Mouse (Mus musculus) heart, embryonic 16.5 days (tissue): ENCODE results near the gene Defb23. TPM values are rescaled to one million over a fixed set of nuclear protein-coding genes. Genes with fewer than 3 reads are reported as not detected.

Experiments used
- ATAC-seq: fragments of 200-750 bp; cut with Nextera tagmentation; replicated peaks from 2 replicates; pipeline ENCODE4 v1.8.0; 2017; ENCODE audit warnings: moderate number of reproducible peaks; ENCODE audit not compliant: insufficient read depth, low FRiP score; ENCODE audit errors: extremely low read depth
- H3K27ac ChIP-seq: fragments of 300-500 bp; sonication (generic); 2 replicates; pipeline ENCODE4 v1.5.1; 2014; ENCODE audit warnings: mild to moderate bottlenecking, low read length, control low read depth, moderate library complexity
- H3K27me3 ChIP-seq: fragments of 300-500 bp; sonication (generic); 2 replicates; pipeline ENCODE4 v1.6.1; 2014; ENCODE audit warnings: low read length, mixed read lengths; ENCODE audit not compliant: control insufficient read depth, insufficient read depth
- H3K36me3 ChIP-seq: fragments of 300-500 bp; sonication (generic); 2 replicates; pipeline ENCODE4 v1.6.1; 2014; ENCODE audit not compliant: control insufficient read depth, insufficient read depth
- H3K4me1 ChIP-seq: fragments of 300-500 bp; sonication (generic); 2 replicates; pipeline ENCODE4 v1.6.1; 2014; ENCODE audit warnings: low read length, mixed read lengths; ENCODE audit not compliant: control insufficient read depth, insufficient read depth
- H3K4me2 ChIP-seq: fragments of 300-500 bp; sonication (generic); 2 replicates; pipeline ENCODE4 v1.6.1; 2014; ENCODE audit warnings: low read depth, mild to moderate bottlenecking, control low read depth, low read length
- H3K4me3 ChIP-seq: fragments of 300-500 bp; sonication (generic); 2 replicates; pipeline ENCODE4 v1.5.1; 2014; ENCODE audit warnings: mild to moderate bottlenecking, control low read depth, low read length
- H3K9ac ChIP-seq: fragments of 300-500 bp; sonication (generic); 2 replicates; pipeline ENCODE4 v1.6.1; 2014; ENCODE audit warnings: low read length, control low read depth
- H3K9me3 ChIP-seq: fragments of 300-500 bp; sonication (generic); replicated peaks from 2 replicates; pipeline ENCODE4 v1.6.1; 2016; ENCODE audit warnings: low read length; ENCODE audit not compliant: control insufficient read depth
- WGBS: fragments of 180-500 bp; shearing (Covaris S2); extraction: QIAGEN DNeasy Blood & Tissue Kit; methylation state at CpG from one replicate; pipeline ENCODE4 v1.1.7; 2014; 5-methylcytosine and 5-hydroxymethylcytosine counted together
- polyA plus RNA-seq: library from polyadenylated mRNA; unstranded; fragments of >200 nt; fragmentation: Nextera tagmentation; extraction: Ambion mirVana; gene quantifications from 2 replicates; pipeline ENCODE4 v1.2.1, GENCODE M21; 2015

The Defb23 gene
- polyA plus RNA-seq, 1 experiment from 2014 or later: not detected

- peak overlapping the region; percentile 95; the same call in 1 of the 2 replicates for H3K27ac ChIP-seq
- no peaks in the 10 kb centered on the region for H3K36me3 ChIP-seq
- no peaks in the 10 kb centered on the region for H3K27me3 ChIP-seq
- H3K4me1 ChIP-seq: peaks cover 30% of the 10 kb centered on the region
- no peak overlapping the region for H3K4me2 ChIP-seq
- no peak for ATAC-seq
- H3K9ac ChIP-seq: no peak overlapping the region
- H3K9me3 ChIP-seq: no peaks in the 10 kb centered on the region
- no peak overlapping the region for H3K4me3 ChIP-seq
- 70% methylated on average over 6 of the region's 6 CpGs for WGBS
Observed at GRCm38 (mm10) chr2:152409781-152410180, 54.6 kb downstream of the Defb23 start.

Other genes with a start within 250 kb of the Defb23 start
- 70.9 and 75.7 TPM in 2 replicates for gene Csnk2a1, start 237.8 kb downstream of the Defb23 start, polyA plus RNA-seq
- 33.1 and 34.0 TPM in 2 replicates for gene Tbc1d20, start 170.8 kb downstream of the Defb23 start, polyA plus RNA-seq
- gene Rbck1, start 132.0 kb downstream of the Defb23 start, polyA plus RNA-seq: 78.3 and 82.4 TPM in 2 replicates
- gene Trib3, start 120.6 kb downstream of the Defb23 start, polyA plus RNA-seq: 3.3 and 3.8 TPM in 2 replicates
- 1.2 and 1.3 TPM in 2 replicates for gene Nrsn2, start 88.0 kb downstream of the Defb23 start, polyA plus RNA-seq
- gene Sox12, start 66.6 kb downstream of the Defb23 start, polyA plus RNA-seq: 5.4 and 7.3 TPM in 2 replicates
- gene Zcchc3, start 49.6 kb downstream of the Defb23 start, polyA plus RNA-seq: 24.3 and 26.0 TPM in 2 replicates
- gene 6820408C15Rik, start 49.0 kb downstream of the Defb23 start, polyA plus RNA-seq: 3.5 TPM in 2 replicates
- not detected in 2 replicates for gene Defb20, start 12.4 kb upstream of the Defb23 start, polyA plus RNA-seq
- not detected in 2 replicates for gene Defb22, start 25.5 kb upstream of the Defb23 start, polyA plus RNA-seq
- not detected in 2 replicates for gene Defb26, start 47.1 kb upstream of the Defb23 start, polyA plus RNA-seq
- not detected in 2 replicates for gene Defb28, start 53.6 kb upstream of the Defb23 start, polyA plus RNA-seq
- gene Defb29, start 75.5 kb upstream of the Defb23 start, polyA plus RNA-seq: not detected in 2 replicates
- gene Gm17416, start 104.7 kb upstream of the Defb23 start, polyA plus RNA-seq: not detected in 2 replicates
- not detected in 2 replicates for gene Defb21, start 108.1 kb upstream of the Defb23 start, polyA plus RNA-seq
- 0.61 and 1.2 TPM in 2 replicates for gene Defb19, start 115.7 kb upstream of the Defb23 start, polyA plus RNA-seq
- not detected in 2 replicates for gene Defb45, start 134.8 kb upstream of the Defb23 start, polyA plus RNA-seq
- gene Defb36, start 139.7 kb upstream of the Defb23 start, polyA plus RNA-seq: not detected in 2 replicates
- gene Defb25, start 158.4 kb upstream of the Defb23 start, polyA plus RNA-seq: 0.88 TPM in 1 of 2 replicates, not detected in the other
- 12.8 and 14.8 TPM in 2 replicates for gene Rem1, start 162.3 kb upstream of the Defb23 start, polyA plus RNA-seq
- 76.4 and 81.7 TPM in 2 replicates for gene H13, start 204.8 kb upstream of the Defb23 start, polyA plus RNA-seq
- 18.9 and 19.2 TPM in 2 replicates for gene Mcts2, start 222.4 kb upstream of the Defb23 start, polyA plus RNA-seq